Mouse (Mus musculus): ENCODE data around the gene Gm8947. TPM values are rescaled to one million over a fixed set of nuclear protein-coding genes. Genes with fewer than 3 reads are reported as not detected.

Gene Gm8947
- total and polyA plus RNA-seq, 2 experiments from 2014 or later: 0.10 TPM; not detected in 1

GRCm38 (mm10) chr1:151237780-151238179, 45.6 kb downstream of the Gm8947 start:
- no peak overlapping the region for H3K4me2 ChIP-seq (ENCODE audit: low read depth, low read length)
- no peak for ATAC-seq (ENCODE audit: insufficient read depth, low read depth)
- H3K27ac ChIP-seq (ENCODE audit: low read depth): no peak overlapping the region
- no peak overlapping the region for H3K9ac ChIP-seq (replicated peaks; ENCODE audit: low read depth, low read length)
- WGBS: 53% methylated on average over 3 of the region's 3 CpGs
- no peaks in the 10 kb centered on the region for H3K27me3 ChIP-seq (ENCODE audit: control insufficient read depth, insufficient read depth, low read length)
- H3K4me3 ChIP-seq (ENCODE audit: low read depth, low read length): no peak overlapping the region
- TF ChIP-seq EP300 (IDR thresholded peaks at IDR 0.05; ENCODE audit: low read depth) (no peak), CTCF (IDR thresholded peaks at IDR 0.05; ENCODE audit: low read depth) (no peak)
- H3K4me1 ChIP-seq (ENCODE audit: control insufficient read depth, insufficient read depth): peaks cover 9% of the 10 kb centered on the region; the same call in 1 of the 2 replicates
- peaks cover 8% of the 10 kb centered on the region; the same call in 1 of the 2 replicates for H3K9me3 ChIP-seq (replicated peaks; ENCODE audit: control insufficient read depth, low read length)
- no peaks in the 10 kb centered on the region for H3K36me3 ChIP-seq (replicated peaks; ENCODE audit: control insufficient read depth, insufficient read depth, low read length)
- DNase-seq (ENCODE audit: low spot score): no peak

- H3K4me3 ChIP-seq (ENCODE audit: low read depth, low read length): no peak overlapping the region
- H3K4me1 ChIP-seq (ENCODE audit: control insufficient read depth, insufficient read depth): no peaks in the 10 kb centered on the region
- H3K4me2 ChIP-seq (ENCODE audit: low read depth, low read length): no peak overlapping the region
- H3K9ac ChIP-seq (replicated peaks; ENCODE audit: low read depth, low read length): no peak overlapping the region
- no peak for ATAC-seq (ENCODE audit: insufficient read depth, low read depth)
- H3K27me3 ChIP-seq (ENCODE audit: control insufficient read depth, insufficient read depth, low read length): no peaks in the 10 kb centered on the region
- no peak overlapping the region for H3K27ac ChIP-seq (ENCODE audit: low read depth)
- 0 out of 2 replicates have a peak, but pooled peaks cover 3% of the 10 kb centered on the region for H3K9me3 ChIP-seq (replicated peaks; ENCODE audit: control insufficient read depth, low read length)
- H3K36me3 ChIP-seq (replicated peaks; ENCODE audit: control insufficient read depth, insufficient read depth, low read length): no peaks in the 10 kb centered on the region
- no peak for DNase-seq (ENCODE audit: low spot score)
- no peak for TF ChIP-seq CTCF (IDR thresholded peaks at IDR 0.05; ENCODE audit: low read depth)
- no peak for TF ChIP-seq EP300 (IDR thresholded peaks at IDR 0.05; ENCODE audit: low read depth)
- 83% methylated on average over 4 of the region's 4 CpGs for WGBS
These were observed 51.2 kb downstream of the Gm8947 start for GRCm38 (mm10) chr1:151243332-151243731.

Other genes with a start within 250 kb of the Gm8947 start
- 51.0 and 59.2 TPM in 2 replicates for gene Hmcn1, start 198.9 kb upstream of the Gm8947 start, total RNA-seq (2014; rRNA removed; ENCODE audit: low replicate concordance)
- 18.3 and 18.9 TPM in 2 replicates for gene Hmcn1, start 198.9 kb upstream of the Gm8947 start, polyA plus RNA-seq (2015; fragmentation: Nextera tagmentation; extraction: Ambion mirVana)
- gene Gm47985, start 9.8 kb upstream of the Gm8947 start, total RNA-seq (2014; rRNA removed; ENCODE audit: low replicate concordance): 0.08 and 0.23 TPM in 2 replicates
- 0.25 and 0.42 TPM in 2 replicates for gene Gm47985, start 9.8 kb upstream of the Gm8947 start, polyA plus RNA-seq (2015; fragmentation: Nextera tagmentation; extraction: Ambion mirVana)
- 1.4 TPM in 1 of 2 replicates, not detected in the other for gene Gm47995, start 6.1 kb downstream of the Gm8947 start, total RNA-seq (2014; rRNA removed; ENCODE audit: low replicate concordance)
- gene Gm47995, start 6.1 kb downstream of the Gm8947 start, polyA plus RNA-seq (2015; fragmentation: Nextera tagmentation; extraction: Ambion mirVana): not detected in 2 replicates
- gene 3110040M04Rik, start 11.7 kb downstream of the Gm8947 start, total RNA-seq (2014; rRNA removed; ENCODE audit: low replicate concordance): not detected in 2 replicates
- gene 3110040M04Rik, start 11.7 kb downstream of the Gm8947 start, polyA plus RNA-seq (2015; fragmentation: Nextera tagmentation; extraction: Ambion mirVana): not detected in 2 replicates
- gene Gm47996, start 17.8 kb downstream of the Gm8947 start, total RNA-seq (2014; rRNA removed; ENCODE audit: low replicate concordance): not detected in 2 replicates
- gene Gm47996, start 17.8 kb downstream of the Gm8947 start, polyA plus RNA-seq (2015; fragmentation: Nextera tagmentation; extraction: Ambion mirVana): not detected in 2 replicates
- gene Ivns1abp, start 152.1 kb downstream of the Gm8947 start, total RNA-seq (2014; rRNA removed; ENCODE audit: low replicate concordance): 385 and 413 TPM in 2 replicates
- gene Ivns1abp, start 152.1 kb downstream of the Gm8947 start, polyA plus RNA-seq (2015; fragmentation: Nextera tagmentation; extraction: Ambion mirVana): 272 and 278 TPM in 2 replicates
- gene Swt1, start 236.1 kb downstream of the Gm8947 start, total RNA-seq (2014; rRNA removed; ENCODE audit: low replicate concordance): 2.9 and 18.1 TPM in 2 replicates
- gene Swt1, start 236.1 kb downstream of the Gm8947 start, polyA plus RNA-seq (2015; fragmentation: Nextera tagmentation; extraction: Ambion mirVana): 15.9 TPM in 2 replicates
- gene Trmt1l, start 236.2 kb downstream of the Gm8947 start, total RNA-seq (2014; rRNA removed; ENCODE audit: low replicate concordance): 10.7 and 12.7 TPM in 2 replicates
- gene Trmt1l, start 236.2 kb downstream of the Gm8947 start, polyA plus RNA-seq (2015; fragmentation: Nextera tagmentation; extraction: Ambion mirVana): 24.2 and 26.8 TPM in 2 replicates

All from heart, postnatal 0 days (tissue).